Mouse (Mus musculus): ENCODE results near the gene Hsd17b2.

The Hsd17b2 gene

DNA sequence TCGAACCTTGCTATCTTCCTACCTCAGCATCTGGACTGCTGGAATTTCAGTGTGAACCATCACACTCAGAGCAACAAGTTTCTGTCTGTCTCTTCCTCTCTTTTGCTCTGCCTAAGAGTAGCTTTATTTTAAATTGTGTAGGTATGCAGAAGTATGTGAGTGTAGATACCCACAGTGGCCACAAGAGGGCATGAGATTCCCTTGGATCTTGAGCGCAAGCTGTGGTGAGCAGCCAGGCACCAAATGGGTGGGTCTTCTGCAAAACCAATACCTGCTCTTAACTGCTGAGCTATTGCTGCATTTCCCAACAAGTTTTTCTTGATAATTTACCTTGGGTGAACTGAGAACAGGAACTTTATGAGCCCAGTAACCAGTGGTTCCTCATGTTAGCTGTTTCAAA is 70.4 kb downstream of the Hsd17b2 start:
- DNase-seq (ENCODE audit: low read depth in 1 of 2, low spot score in 2 of 2), result no peak

- DNase-seq (ENCODE audit: low read depth in 1 of 2, low spot score in 2 of 2), result no peak
These were observed 70.9 kb downstream of the Hsd17b2 start for GRCm38 (mm10) chr8:117772597-117772996.

DNA sequence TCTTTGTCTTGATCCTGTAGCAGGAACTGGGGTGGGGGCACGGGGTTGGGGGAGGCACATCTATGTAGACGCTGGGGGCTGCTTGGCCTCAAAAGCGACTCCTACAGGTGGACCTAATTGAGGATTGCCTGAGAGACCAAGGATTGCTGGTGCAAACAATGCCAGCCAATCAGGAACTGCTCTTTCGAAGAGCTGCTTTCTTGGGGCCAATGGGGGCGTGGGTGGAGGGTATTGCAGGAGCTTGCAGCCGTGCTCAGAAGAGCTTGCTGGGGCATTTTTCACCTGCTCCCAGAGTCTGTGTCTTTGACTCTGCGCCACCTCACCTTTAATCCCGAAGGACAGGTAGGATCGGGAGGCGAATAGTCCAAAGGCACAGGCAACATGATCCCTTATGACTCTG is 73.9 kb downstream of the Hsd17b2 start:
- DNase-seq (ENCODE audit: low read depth in 1 of 2, low spot score in 2 of 2), result no peak

- no peak for DNase-seq (ENCODE audit: low read depth in 1 of 2, low spot score in 2 of 2)
These were observed 74.4 kb downstream of the Hsd17b2 start for GRCm38 (mm10) chr8:117776075-117776474.

- DNase-seq (ENCODE audit: low read depth in 1 of 2, low spot score in 2 of 2), result no peak
These were observed 77.0 kb downstream of the Hsd17b2 start for GRCm38 (mm10) chr8:117778531-117779322.

GRCm38 (mm10) chr8:117779344-117779743 is 77.6 kb downstream of the Hsd17b2 start:
- DNase-seq (ENCODE audit: low read depth in 1 of 2, low spot score in 2 of 2), result no peak

- DNase-seq (ENCODE audit: low read depth in 1 of 2, low spot score in 2 of 2), result no peak
These were observed 79.8 kb downstream of the Hsd17b2 start for GRCm38 (mm10) chr8:117781375-117782129.

GRCm38 (mm10) chr8:117783021-117783420 is 81.3 kb downstream of the Hsd17b2 start:
- DNase-seq (ENCODE audit: low read depth in 1 of 2, low spot score in 2 of 2), result no peak

GRCm38 (mm10) chr8:117786428-117786827 is 84.7 kb downstream of the Hsd17b2 start:
- DNase-seq (ENCODE audit: low read depth in 1 of 2, low spot score in 2 of 2), result no peak

GRCm38 (mm10) chr8:117792616-117793144 is 91.0 kb downstream of the Hsd17b2 start:
- no peak for DNase-seq (ENCODE audit: low read depth in 1 of 2, low spot score in 2 of 2)

DNA sequence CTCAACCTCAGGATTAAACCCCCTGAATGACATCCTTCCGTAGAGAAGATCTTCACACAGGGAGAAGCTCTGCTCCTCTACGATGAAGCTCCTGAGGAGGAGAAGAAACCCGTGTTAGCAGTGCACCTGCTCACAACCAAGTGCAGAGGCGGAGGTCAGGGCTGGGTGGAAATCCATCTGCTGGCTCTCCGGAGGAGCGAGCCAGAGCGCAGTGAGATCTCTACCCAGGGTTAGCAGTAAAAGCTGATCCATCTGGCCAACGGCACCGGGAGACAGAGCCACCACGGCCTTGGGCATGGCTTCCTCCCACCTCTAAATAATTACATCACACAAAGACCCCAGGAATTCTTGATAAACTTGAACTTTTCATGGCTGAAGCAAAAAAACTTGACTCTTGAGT is 92.9 kb downstream of the Hsd17b2 start:
- DNase-seq (ENCODE audit: low read depth in 1 of 2, low spot score in 2 of 2), result no peak

GRCm38 (mm10) chr8:117796464-117796863 is 94.8 kb downstream of the Hsd17b2 start:
- DNase-seq (ENCODE audit: low read depth in 1 of 2, low spot score in 2 of 2), result no peak

DNA sequence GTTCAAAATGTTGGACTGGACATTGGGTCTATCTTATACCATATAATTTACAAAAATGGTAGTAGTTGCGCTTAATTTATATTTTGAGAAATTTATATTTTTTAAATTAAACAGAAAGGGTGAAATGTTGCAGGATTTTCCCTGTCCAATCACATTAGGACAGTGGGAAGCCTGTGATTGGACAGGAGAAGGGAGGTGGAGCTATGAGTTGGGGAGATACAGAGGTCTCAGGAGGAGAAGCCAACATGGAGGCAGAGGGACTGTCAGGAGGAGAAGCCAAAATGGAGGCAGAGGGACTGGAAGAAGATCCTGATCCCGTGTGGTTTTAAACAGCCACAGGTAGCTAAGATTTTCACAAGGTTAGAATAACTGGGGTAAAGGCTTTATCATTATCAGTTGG is 96.4 kb downstream of the Hsd17b2 start:
- DNase-seq (ENCODE audit: low read depth in 1 of 2, low spot score in 2 of 2), result no peak

DNA sequence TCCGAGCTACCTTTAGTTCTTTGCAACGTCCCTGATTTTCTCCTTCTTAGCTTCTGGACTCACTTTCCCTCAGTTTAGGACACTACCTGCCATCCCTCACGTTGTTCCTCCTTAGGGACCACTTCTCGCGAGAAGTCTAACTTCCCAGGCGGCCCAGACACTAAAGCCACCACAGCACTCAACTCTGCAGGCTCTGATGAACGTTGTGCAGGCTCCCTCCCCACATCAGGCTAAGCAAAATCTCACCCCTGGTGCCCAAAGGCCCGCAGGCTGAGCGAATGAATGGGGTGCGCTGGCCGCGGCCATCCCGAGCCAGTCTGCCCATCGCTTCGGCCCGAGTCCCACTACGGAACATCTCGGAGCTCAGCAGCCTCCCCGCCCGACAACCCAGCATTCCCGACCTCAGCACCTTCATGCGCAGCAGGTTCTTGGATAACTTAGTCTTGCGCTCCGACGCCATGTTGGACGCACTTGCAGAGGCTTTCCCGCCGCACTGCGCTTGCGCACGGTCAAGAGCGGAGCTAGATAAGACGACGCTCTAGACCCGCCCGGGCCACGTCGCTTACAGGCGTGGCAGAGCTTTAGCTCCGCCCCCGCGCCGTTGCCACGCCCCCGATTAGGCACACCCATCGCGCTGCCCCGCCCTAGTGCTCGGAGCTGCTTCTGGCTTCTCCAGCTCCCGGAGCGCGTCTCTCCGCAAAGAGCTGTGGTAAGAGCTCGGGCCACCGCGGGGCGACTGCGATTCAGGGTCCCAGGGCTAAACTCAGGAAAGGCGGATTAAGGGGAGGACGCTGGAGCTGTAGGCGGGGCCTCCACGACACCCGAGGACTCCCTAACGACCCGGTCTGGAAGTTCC is 100.0 kb downstream of the Hsd17b2 start, which contains the start of gene Mphosph6:
Gene Mphosph6 (minus strand): TSS at position 501 of the 856 bp plus-strand sequence.
- DNase-seq (ENCODE audit: low read depth in 1 of 2, low spot score in 2 of 2), result peak; percentile 72 to 88

GRCm38 (mm10) chr8:117802299-117802689 is 100.6 kb downstream of the Hsd17b2 start:
- no peak for DNase-seq (ENCODE audit: low read depth in 1 of 2, low spot score in 2 of 2)

DNA sequence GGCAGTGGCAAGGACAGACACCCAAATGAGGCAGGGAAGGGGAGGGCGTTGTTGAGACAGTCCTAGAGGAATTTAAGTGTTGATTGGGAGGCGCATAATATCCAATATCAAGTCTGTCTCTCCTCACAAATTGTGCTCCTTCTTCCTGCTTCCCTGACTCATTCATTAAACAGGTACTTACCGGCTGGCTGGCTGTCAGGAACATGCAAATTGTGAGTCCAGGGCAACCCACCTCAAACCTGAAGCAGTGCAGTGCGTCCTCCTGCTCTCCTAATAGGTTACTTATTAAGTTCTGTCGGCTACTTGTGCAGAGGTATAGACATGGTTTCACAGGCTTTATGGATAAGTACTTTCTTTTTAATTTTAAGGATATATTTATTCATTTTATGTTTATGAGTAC is 103.7 kb downstream of the Hsd17b2 start:
- no peak for DNase-seq (ENCODE audit: low read depth in 1 of 2, low spot score in 2 of 2)

Data from monocyte, adult 2 months (primary cell).